Mouse (Mus musculus) cerebellum, adult 2 months (tissue): ENCODE data around the gene Mast4.

Experiments
- CTCF ChIP-seq: fragments of 200-500 bp; IDR thresholded peaks from 2 replicates; pipeline ENCODE4 v1.5.1; 2011; ENCODE audit warnings: low read depth, mild to moderate bottlenecking, control low read depth, low read length, moderate library complexity, borderline replicate concordance; ENCODE audit not compliant: insufficient read depth
- POLR2A ChIP-seq: fragments of 200-500 bp; IDR thresholded peaks from 2 replicates; pipeline ENCODE4 v1.6.1; 2011; ENCODE audit warnings: low read length, control low read depth, borderline replicate concordance; ENCODE audit not compliant: insufficient read depth

DNA sequence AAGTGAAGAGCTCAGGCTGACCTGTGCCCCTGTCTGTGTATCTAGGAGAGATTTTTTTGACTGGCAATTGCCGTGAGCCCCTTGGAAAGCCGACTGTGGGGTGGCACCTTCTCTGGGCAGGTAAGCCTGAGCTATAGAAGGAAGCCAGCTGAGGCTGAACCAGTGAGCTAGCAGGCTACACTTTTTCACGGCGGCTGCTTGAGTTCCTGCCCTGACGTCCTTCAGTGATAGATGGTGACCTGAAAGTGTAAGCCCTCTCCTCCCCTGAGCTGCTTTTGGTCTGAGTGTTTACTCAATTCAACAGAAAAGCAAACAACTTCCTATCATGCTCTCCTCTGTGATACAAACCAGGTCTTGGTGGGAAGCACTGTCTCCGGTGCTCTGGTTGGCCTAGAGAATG, 455.7 kb downstream of the Mast4 start:
- TF ChIP-seq CTCF (no peak), POLR2A (no peak)
